21 mouse cellular contexts compared by ENCODE assay signal in the genomic region with DNA sequence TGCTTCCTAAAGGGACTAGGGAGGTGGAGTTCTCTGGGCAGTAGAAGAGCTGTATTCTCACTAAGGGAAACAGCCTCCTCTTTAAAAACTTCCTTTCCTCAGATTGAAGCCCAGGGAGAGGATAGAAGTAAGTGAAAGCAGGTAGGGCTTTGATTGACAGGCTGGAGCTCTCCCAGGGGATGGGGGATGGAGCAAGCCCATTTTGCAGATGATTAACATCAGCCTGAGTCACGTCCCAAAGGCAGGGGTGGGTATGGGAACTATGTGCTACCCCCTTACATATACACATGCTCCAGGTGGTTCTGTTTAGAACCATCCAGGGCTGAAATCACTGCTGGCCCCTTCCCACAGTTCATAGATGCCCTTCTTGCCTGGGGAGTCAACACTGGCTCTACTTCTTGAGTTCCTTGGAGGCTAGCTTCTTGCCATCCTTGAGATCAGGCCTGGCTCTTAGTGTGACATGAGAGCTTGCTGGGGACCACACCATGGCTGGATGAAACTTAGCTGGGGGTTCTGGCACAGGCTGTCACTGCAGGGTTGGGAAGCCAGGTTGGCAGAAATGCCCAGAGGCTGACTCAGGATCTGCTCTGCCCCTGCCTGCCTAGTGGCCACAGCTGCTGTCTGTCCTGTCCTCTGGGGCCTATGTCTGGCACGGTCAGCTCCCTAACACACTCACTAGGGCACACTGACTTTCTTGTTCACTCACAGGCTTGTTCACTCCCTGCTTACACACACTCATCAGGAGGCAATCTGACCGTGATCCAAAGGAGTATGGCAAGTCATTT. TPM values are rescaled to one million over a fixed set of nuclear protein-coding genes. Genes with fewer than 3 reads are reported as not detected.
DNase-seq lines count a peak whose midpoint lies in the region; ATAC-seq and TF ChIP-seq lines count a peak whose summit lies in the region.
"Had no signal": no experiment of that assay in that cellular context is flagged by ENCODE, and none has a peak within 500 bp of the region (broad histone marks: within the 10 kb centered on the region; RNA-seq: fewer than 3 reads in every experiment).

No protein-coding gene starts in this region.

- ATAC-seq in erythroid progenitor cell, adult 5-6 weeks (replicated peaks; ENCODE audit: low FRiP score, poor library complexity, severe bottlenecking) = no peak
- ATAC-seq: forebrain, postnatal 0 days; hindbrain, embryonic 16.5 days; intestine, postnatal 0 days; midbrain, embryonic 16.5 days had no signal

- DNase-seq in adrenal gland, adult 2 months = peak; percentile 29
- no peak for DNase-seq in adrenal gland, adult 8-10 months
- DNase-seq in layer of hippocampus, adult 11-12 months (ENCODE audit: low spot score) = peak; percentile 12
- no peak for DNase-seq in layer of hippocampus, adult 2 months (ENCODE audit: low spot score in 2 of 2)
- DNase-seq in NIH3T3 (ENCODE audit: low read depth) = peak; percentile 69
- DNase-seq in induced T-regulatory cell, adult 2 months (ENCODE audit: low read depth) = peak; percentile 8
- DNase-seq in kidney, postnatal 4 days = no peak
- DNase-seq: forebrain, postnatal 0 days; heart, postnatal 36 days; layer of hippocampus, postnatal 36 days; right cerebral cortex, postnatal 4 days had no signal

- TF ChIP-seq CTCF in layer of hippocampus, adult 2 months (conservative IDR thresholded peaks at IDR 0.05) = no peak

- no peak overlapping the region for H3K4me3 ChIP-seq in layer of hippocampus, adult 2 months
- H3K4me3 ChIP-seq: forebrain, embryonic 10.5 days; heart, embryonic 13.5 days; limb, embryonic 15.5 days; liver, embryonic 15.5 days had no signal

- H3K27ac ChIP-seq in layer of hippocampus, adult 2 months = no peak overlapping the region
- H3K27ac ChIP-seq: forebrain, embryonic 10.5 days; heart, embryonic 13.5 days; limb, embryonic 15.5 days; liver, embryonic 15.5 days; macrophage had no signal

RNA-seq across cellular contexts. Expression of gene Foxo6, which starts 2.2 kb away (rescaled TPM):
- total RNA-seq in adrenal gland, adult 2 months (2021) = 1 to 10 TPM in 1 of 2 experiments, under 1 TPM in 1; 0.58 to 2.8 TPM
- 2.2 and 3.6 TPM in 2 replicates for polyA plus RNA-seq in adrenal gland, adult 2 months (2012; rRNA removed)
- 1 to 10 TPM in 2 of 4 experiments, under 1 TPM in 2; 0.90 to 1.6 (median 1.1) TPM for total RNA-seq in adrenal gland, adult 8-10 months (2022)
- total RNA-seq in layer of hippocampus, adult 2 months (2021) = 10 to 100 TPM; 32.8 to 32.9 TPM
- not detected in 2 replicates for total RNA-seq in erythroid progenitor cell, adult 5-6 weeks (2015; ENCODE audit: low replicate concordance)
- total RNA-seq in erythroid progenitor cell, adult 5-6 weeks (2017; ENCODE audit: low replicate concordance) = not detected in 2 replicates
- total RNA-seq: G1E had no signal
- polyA plus RNA-seq: G1E; heart, embryonic 13.5 days; liver, embryonic 15.5 days; macrophage had no signal

Comparison
In these comparisons a context has a peak if more than half of its experiments do, and no peak if none do; other contexts are left out.
1. DNase-seq: peak in adrenal gland, adult 2 months (single experiment), layer of hippocampus, adult 11-12 months (single experiment), NIH3T3 (single experiment) and induced T-regulatory cell, adult 2 months (single experiment); none in adrenal gland, adult 8-10 months (single experiment), layer of hippocampus, adult 2 months (0 of 2) and kidney, postnatal 4 days (0 of 2).
2. RNA of gene Foxo6, which starts 2.2 kb away (total RNA-seq): 32.8 to 32.9 TPM in layer of hippocampus, adult 2 months; 0.58 to 2.8 TPM in adrenal gland, adult 2 months, 0.90 to 1.6 TPM in adrenal gland, adult 8-10 months and not detected in erythroid progenitor cell, adult 5-6 weeks; every median in the first group is over 4 times any median in the second.